Mouse (Mus musculus): ENCODE results near the gene Mertk. TPM values are rescaled to one million over a fixed set of nuclear protein-coding genes. Genes with fewer than 3 reads are reported as not detected.

Gene Mertk
- polyA plus RNA-seq, 1 experiment from 2014 or later = 4.9 TPM

DNA sequence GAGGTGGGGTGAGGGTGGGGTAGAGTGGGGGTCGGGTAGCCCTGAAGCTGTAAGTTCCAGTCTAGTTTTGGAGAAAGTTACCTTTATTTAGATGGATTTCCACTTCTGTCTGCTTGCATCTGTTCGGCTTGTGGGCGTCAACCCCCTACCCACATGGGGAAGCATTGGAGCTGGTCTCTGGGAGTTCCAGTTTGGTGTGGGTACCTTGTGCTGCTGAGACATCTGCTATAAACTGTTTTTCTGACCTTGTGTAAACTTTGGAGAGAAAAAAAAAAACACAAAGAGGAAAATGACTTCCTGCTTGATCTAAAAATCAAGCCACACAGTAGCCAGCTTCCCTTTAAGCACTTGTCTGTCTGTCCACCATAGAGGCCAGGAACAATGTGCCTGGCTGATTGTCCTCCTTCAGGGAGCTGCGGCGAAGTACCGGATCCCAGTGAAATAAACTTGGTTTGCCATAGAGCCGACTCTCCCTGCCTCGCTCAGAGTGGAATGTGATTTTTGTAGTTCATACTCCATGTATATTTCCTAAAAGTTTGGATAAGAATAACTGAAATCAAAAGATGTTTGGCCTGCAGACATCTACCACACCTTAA lies 48.8 kb downstream of the Mertk start:
- ATAC-seq (ENCODE audit: insufficient number of reproducible peaks, insufficient read depth, low FRiP score, low read depth) = no peak
- H3K27me3 ChIP-seq (ENCODE audit: control insufficient read depth, insufficient read depth, low read length) = no peaks in the 10 kb centered on the region
- WGBS = 65% methylated on average over 8 of the region's 8 CpGs

GRCm38 (mm10) chr2:128748171-128748570 lies 49.4 kb downstream of the Mertk start:
- no peak overlapping the region for H3K9ac ChIP-seq (ENCODE audit: low read length)
- H3K27ac ChIP-seq (replicated peaks in 1 of 2; ENCODE audit: control insufficient read depth in 1 of 2, insufficient read depth in 1 of 2, low read depth in 2 of 2, low read length in 2 of 2) = no peak overlapping the region
- H3K4me2 ChIP-seq (ENCODE audit: low read length) = no peak overlapping the region
- no peaks in the 10 kb centered on the region for H3K27me3 ChIP-seq (ENCODE audit: control insufficient read depth, insufficient read depth, low read length)
- H3K9me3 ChIP-seq (ENCODE audit: control insufficient read depth, low read length) = no peaks in the 10 kb centered on the region
- peaks cover 29 to 45% of the 10 kb centered on the region in 2 experiments for H3K4me1 ChIP-seq (ENCODE audit: control insufficient read depth in 2 of 2, insufficient read depth in 2 of 2, low read length in 2 of 2)
- H3K4me3 ChIP-seq (ENCODE audit: control insufficient read depth in 1 of 2, insufficient read depth in 1 of 2, low read depth in 1 of 2, low read length in 2 of 2) = no peak overlapping the region
- no peak for ATAC-seq (ENCODE audit: insufficient number of reproducible peaks, insufficient read depth, low FRiP score, low read depth)
- no peaks in the 10 kb centered on the region for H3K36me3 ChIP-seq (ENCODE audit: control insufficient read depth, insufficient read depth, low read length)
- 67% methylated on average over 6 of the region's 6 CpGs for WGBS

More for the DNA sequence above, 48.8 kb downstream of the Mertk start:
- no peak overlapping the region for H3K9ac ChIP-seq (ENCODE audit: low read length)
- no peaks in the 10 kb centered on the region for H3K9me3 ChIP-seq (ENCODE audit: control insufficient read depth, low read length)
- no peak overlapping the region for H3K4me2 ChIP-seq (ENCODE audit: low read length)
- H3K27ac ChIP-seq (replicated peaks in 1 of 2; ENCODE audit: control insufficient read depth in 1 of 2, insufficient read depth in 1 of 2, low read depth in 2 of 2, low read length in 2 of 2) = peak overlapping the region; percentile 23 to 33; a peak in 2 of 4 replicates
- H3K36me3 ChIP-seq (ENCODE audit: control insufficient read depth, insufficient read depth, low read length) = no peaks in the 10 kb centered on the region
- H3K4me3 ChIP-seq (ENCODE audit: control insufficient read depth in 1 of 2, insufficient read depth in 1 of 2, low read depth in 1 of 2, low read length in 2 of 2) = no peak overlapping the region
- H3K4me1 ChIP-seq (ENCODE audit: control insufficient read depth in 2 of 2, insufficient read depth in 2 of 2, low read length in 2 of 2) = peaks cover 29 to 41% of the 10 kb centered on the region in 2 experiments

DNA sequence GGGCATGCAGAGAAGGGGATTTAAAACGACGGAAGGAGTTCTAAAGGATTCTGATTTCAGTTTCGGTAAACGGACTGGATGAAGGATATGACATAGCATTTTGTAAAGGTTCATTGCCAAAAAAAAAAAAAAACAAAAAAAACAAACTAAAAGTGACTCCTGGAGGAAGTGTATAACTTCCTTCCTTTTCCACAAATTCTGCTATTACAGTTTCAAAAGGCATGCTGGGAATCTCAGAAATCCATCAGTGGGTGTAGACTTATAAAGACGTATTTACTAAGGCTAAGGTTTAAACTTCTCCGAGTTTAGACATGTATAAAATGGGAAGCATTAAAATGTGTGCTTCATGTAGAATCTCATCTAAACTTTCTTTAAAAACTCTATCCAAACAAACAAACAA lies 52.3 kb downstream of the Mertk start:
- no peaks in the 10 kb centered on the region for H3K27me3 ChIP-seq (ENCODE audit: control insufficient read depth, insufficient read depth, low read length)
- H3K9me3 ChIP-seq (ENCODE audit: control insufficient read depth, low read length) = no peaks in the 10 kb centered on the region
- no peaks in the 10 kb centered on the region for H3K36me3 ChIP-seq (ENCODE audit: control insufficient read depth, insufficient read depth, low read length)
- ATAC-seq (ENCODE audit: insufficient number of reproducible peaks, insufficient read depth, low FRiP score, low read depth) = no peak
- peaks cover 32 to 55% of the 10 kb centered on the region in 2 experiments for H3K4me1 ChIP-seq (ENCODE audit: control insufficient read depth in 2 of 2, insufficient read depth in 2 of 2, low read length in 2 of 2)
- no peak overlapping the region for H3K9ac ChIP-seq (ENCODE audit: low read length)
- H3K4me2 ChIP-seq (ENCODE audit: low read length) = no peak overlapping the region
- H3K4me3 ChIP-seq (ENCODE audit: control insufficient read depth in 1 of 2, insufficient read depth in 1 of 2, low read depth in 1 of 2, low read length in 2 of 2) = no peak overlapping the region
- 65% methylated on average over 6 of the region's 6 CpGs for WGBS
- H3K27ac ChIP-seq (replicated peaks in 1 of 2; ENCODE audit: control insufficient read depth in 1 of 2, insufficient read depth in 1 of 2, low read depth in 2 of 2, low read length in 2 of 2) = 0 out of 4 replicates have a peak overlapping the region, but pooled peaks of 1 of the 2 experiments have one; percentile 9

DNA sequence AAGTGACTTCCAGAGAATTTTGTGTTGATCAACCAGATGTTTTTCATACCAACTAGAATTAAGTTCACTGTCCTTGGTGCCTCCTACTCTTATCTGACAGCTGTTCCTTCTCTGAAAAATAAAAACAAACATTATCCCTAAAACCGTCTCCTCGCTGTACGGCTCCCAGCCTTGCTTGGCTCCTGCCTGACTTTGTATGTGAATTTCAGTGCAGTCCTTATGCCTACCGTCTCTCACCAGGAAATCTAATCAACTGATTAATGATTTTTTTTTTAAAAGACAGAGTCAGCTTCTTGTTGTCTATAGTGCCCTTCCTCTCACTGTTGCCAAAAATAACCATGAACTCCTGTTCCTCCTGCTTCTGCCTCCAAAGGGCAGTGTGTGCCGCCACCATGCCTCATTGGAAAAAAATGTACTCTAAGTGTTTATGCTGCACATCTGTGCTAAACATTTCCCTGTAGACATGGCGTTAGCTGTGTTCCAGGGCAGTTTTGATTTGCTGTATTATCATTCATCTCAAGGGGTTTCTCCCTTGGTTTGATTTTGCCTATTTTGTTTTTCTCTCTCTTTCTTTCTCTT lies 54.6 kb downstream of the Mertk start:
- peaks cover 10% of the 10 kb centered on the region; the same call in 1 of the 2 replicates for H3K36me3 ChIP-seq (ENCODE audit: control insufficient read depth, insufficient read depth, low read length)
- H3K27ac ChIP-seq (replicated peaks in 1 of 2; ENCODE audit: control insufficient read depth in 1 of 2, insufficient read depth in 1 of 2, low read depth in 2 of 2, low read length in 2 of 2) = peak overlapping the region; percentile 76
- no peak for ATAC-seq (ENCODE audit: insufficient number of reproducible peaks, insufficient read depth, low FRiP score, low read depth)
- peak overlapping the region; percentile 41 for H3K4me2 ChIP-seq (ENCODE audit: low read length)
- peaks cover 23 to 38% of the 10 kb centered on the region in 2 experiments for H3K4me1 ChIP-seq (ENCODE audit: control insufficient read depth in 2 of 2, insufficient read depth in 2 of 2, low read length in 2 of 2)
- no peaks in the 10 kb centered on the region for H3K9me3 ChIP-seq (ENCODE audit: control insufficient read depth, low read length)
- no peak overlapping the region for H3K9ac ChIP-seq (ENCODE audit: low read length)
- no peak overlapping the region for H3K4me3 ChIP-seq (ENCODE audit: control insufficient read depth in 1 of 2, insufficient read depth in 1 of 2, low read depth in 1 of 2, low read length in 2 of 2)
- WGBS = 16% methylated on average over 6 of the region's 6 CpGs
- no peaks in the 10 kb centered on the region for H3K27me3 ChIP-seq (ENCODE audit: control insufficient read depth, insufficient read depth, low read length)

GRCm38 (mm10) chr2:128755149-128755691 lies 56.5 kb downstream of the Mertk start:
- H3K4me2 ChIP-seq (ENCODE audit: low read length) = no peak overlapping the region

DNA sequence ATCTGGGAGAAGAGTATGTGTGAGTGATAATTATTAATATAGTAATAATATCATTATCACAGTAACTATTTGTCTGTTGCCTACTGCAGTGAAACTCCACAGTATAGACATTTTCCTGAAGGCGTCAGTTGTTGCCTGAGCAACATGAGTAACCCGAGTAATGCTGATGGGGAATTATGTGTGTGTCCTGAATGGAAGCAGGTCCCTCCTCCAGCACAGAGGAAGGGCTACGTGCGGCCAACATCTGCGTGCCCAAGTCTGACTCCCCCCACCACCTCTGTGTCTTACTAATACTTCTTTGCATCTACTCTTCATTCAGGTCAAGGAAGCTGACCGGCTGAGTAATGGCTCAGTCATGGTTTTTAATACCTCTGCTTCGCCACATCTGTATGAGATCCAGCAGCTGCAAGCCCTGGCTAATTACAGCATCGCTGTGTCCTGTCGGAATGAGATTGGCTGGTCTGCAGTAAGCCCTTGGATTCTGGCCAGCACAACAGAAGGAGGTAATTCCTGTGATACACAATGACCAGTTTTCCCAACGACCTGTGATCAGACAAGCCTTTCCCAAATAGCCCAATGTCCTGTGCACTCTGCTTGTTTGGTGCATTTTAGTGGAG lies 60.1 kb downstream of the Mertk start:
- Histone ChIP-seq H3K4me3 (ENCODE audit: control insufficient read depth in 1 of 2, insufficient read depth in 1 of 2, low read depth in 1 of 2, low read length in 2 of 2) (no peak overlapping the region), H3K27ac (replicated peaks in 1 of 2; ENCODE audit: control insufficient read depth in 1 of 2, insufficient read depth in 1 of 2, low read depth in 2 of 2, low read length in 2 of 2) (no peak overlapping the region), H3K9me3 (ENCODE audit: control insufficient read depth, low read length) (no peaks in the 10 kb centered on the region), H3K4me2 (ENCODE audit: low read length) (peak overlapping the region; percentile 39; the same call in 1 of the 2 replicates), H3K9ac (ENCODE audit: low read length) (no peak overlapping the region), H3K36me3 (ENCODE audit: control insufficient read depth, insufficient read depth, low read length) (peaks cover 22% of the 10 kb centered on the region), H3K4me1 (ENCODE audit: control insufficient read depth in 2 of 2, insufficient read depth in 2 of 2, low read length in 2 of 2) (peaks cover 13 to 19% of the 10 kb centered on the region in 2 experiments), H3K27me3 (ENCODE audit: control insufficient read depth, insufficient read depth, low read length) (no peaks in the 10 kb centered on the region)
- WGBS = 45% methylated on average over 10 of the region's 10 CpGs
- ATAC-seq (ENCODE audit: insufficient number of reproducible peaks, insufficient read depth, low FRiP score, low read depth) = no peak

More at GRCm38 (mm10) chr2:128755149-128755691, 56.5 kb downstream of the Mertk start:
- Histone ChIP-seq H3K36me3 (ENCODE audit: control insufficient read depth, insufficient read depth, low read length) (peaks cover 10% of the 10 kb centered on the region; the same call in 1 of the 2 replicates), H3K27ac (replicated peaks in 1 of 2; ENCODE audit: control insufficient read depth in 1 of 2, insufficient read depth in 1 of 2, low read depth in 2 of 2, low read length in 2 of 2) (no peak overlapping the region), H3K4me3 (ENCODE audit: control insufficient read depth in 1 of 2, insufficient read depth in 1 of 2, low read depth in 1 of 2, low read length in 2 of 2) (no peak overlapping the region), H3K9me3 (ENCODE audit: control insufficient read depth, low read length) (no peaks in the 10 kb centered on the region), H3K27me3 (ENCODE audit: control insufficient read depth, insufficient read depth, low read length) (no peaks in the 10 kb centered on the region), H3K9ac (ENCODE audit: low read length) (no peak overlapping the region), H3K4me1 (ENCODE audit: control insufficient read depth in 2 of 2, insufficient read depth in 2 of 2, low read length in 2 of 2) (peaks cover 28 to 45% of the 10 kb centered on the region in 2 experiments)
- 74% methylated on average over 4 of the region's 4 CpGs for WGBS
- no peak for ATAC-seq (ENCODE audit: insufficient number of reproducible peaks, insufficient read depth, low FRiP score, low read depth)

DNA sequence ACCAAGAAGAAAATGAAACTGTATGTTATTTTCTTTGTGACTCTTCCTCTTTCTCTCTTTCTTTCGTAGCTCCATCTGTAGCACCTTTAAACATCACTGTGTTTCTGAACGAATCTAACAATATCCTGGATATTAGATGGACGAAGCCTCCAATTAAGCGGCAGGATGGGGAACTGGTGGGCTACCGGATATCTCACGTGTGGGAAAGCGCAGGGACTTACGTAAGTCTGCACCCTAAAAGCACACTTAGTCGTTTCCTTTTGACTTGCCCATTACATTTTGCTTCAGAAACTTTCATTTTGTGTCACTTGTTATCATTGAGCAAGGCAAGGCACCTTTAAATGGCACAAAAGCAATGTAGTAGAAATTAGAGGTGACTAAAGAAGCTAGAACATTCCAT lies 63.3 kb downstream of the Mertk start:
- Histone ChIP-seq H3K9me3 (ENCODE audit: control insufficient read depth, low read length) (no peaks in the 10 kb centered on the region), H3K4me3 (ENCODE audit: control insufficient read depth in 1 of 2, insufficient read depth in 1 of 2, low read depth in 1 of 2, low read length in 2 of 2) (no peak overlapping the region), H3K9ac (ENCODE audit: low read length) (no peak overlapping the region), H3K4me2 (ENCODE audit: low read length) (no peak overlapping the region), H3K27me3 (ENCODE audit: control insufficient read depth, insufficient read depth, low read length) (no peaks in the 10 kb centered on the region), H3K36me3 (ENCODE audit: control insufficient read depth, insufficient read depth, low read length) (peaks cover 28% of the 10 kb centered on the region), H3K4me1 (ENCODE audit: control insufficient read depth in 2 of 2, insufficient read depth in 2 of 2, low read length in 2 of 2) (peaks cover 5 to 7% of the 10 kb centered on the region in 2 experiments), H3K27ac (replicated peaks in 1 of 2; ENCODE audit: control insufficient read depth in 1 of 2, insufficient read depth in 1 of 2, low read depth in 2 of 2, low read length in 2 of 2) (no peak overlapping the region)
- no peak for ATAC-seq (ENCODE audit: insufficient number of reproducible peaks, insufficient read depth, low FRiP score, low read depth)
- 89% methylated on average over 9 of the region's 9 CpGs for WGBS

Measured in heart, embryonic 14.5 days (tissue).